Mouse (Mus musculus) myocyte (in vitro differentiated cells): Measurements from ENCODE around the gene Igfbp6. TPM values are rescaled to one million over a fixed set of nuclear protein-coding genes. Genes with fewer than 3 reads are reported as not detected.

ENCODE experiments used
- H3K27me3 ChIP-seq: one replicate; pipeline ENCODE4 v1.6.1; 2011; ENCODE audit not compliant: control insufficient read depth, insufficient read depth, insufficient read length
- H3K36me3 ChIP-seq: one replicate; pipeline ENCODE4 v1.6.1; 2011; ENCODE audit not compliant: control insufficient read depth, insufficient read depth
- H3K4me2 ChIP-seq: one replicate; pipeline ENCODE4 v1.6.1; 2011; ENCODE audit warnings: low read depth, control low read depth
- H3K4me3 ChIP-seq: one replicate; pipeline ENCODE4 v1.5.1; 2011; ENCODE audit warnings: mild to moderate bottlenecking, control low read depth, moderate library complexity
- H3K79me2 ChIP-seq: one replicate; pipeline ENCODE4 v1.6.1; 2011; ENCODE audit not compliant: control insufficient read depth, insufficient read depth
- H3ac ChIP-seq: one replicate; pipeline ENCODE4 v1.6.1; 2011; ENCODE audit not compliant: control insufficient read depth, insufficient read length
- CEBPB ChIP-seq: IDR thresholded peaks from 2 replicates; pipeline ENCODE4 v1.6.1; 2011; ENCODE audit warnings: mild to moderate bottlenecking, moderate library complexity; ENCODE audit not compliant: poor library complexity, insufficient read depth, severe bottlenecking
- E2F4 ChIP-seq: IDR thresholded peaks from one replicate; pipeline ENCODE4 v1.6.1; 2011; ENCODE audit warnings: mild to moderate bottlenecking, control low read depth, moderate library complexity; ENCODE audit not compliant: insufficient read depth
- MAX ChIP-seq: IDR thresholded peaks from one replicate; pipeline ENCODE4 v1.6.1; 2011; ENCODE audit warnings: low read depth, mild to moderate bottlenecking, control low read depth
- MYOD1 ChIP-seq, 3 experiments: IDR thresholded peaks; one replicate each; pipeline ENCODE4 v1.6.1; 2011; ENCODE audit warnings: control low read depth in 2 of 3, low read depth in 2 of 3, mild to moderate bottlenecking in 2 of 3, moderate library complexity in 1 of 3; ENCODE audit not compliant: insufficient read length in 2 of 3, control insufficient read depth in 1 of 3
- MYOG ChIP-seq, 3 experiments: IDR thresholded peaks; one replicate each; pipeline ENCODE4 v1.6.1; 2011; ENCODE audit warnings: control low read depth in 2 of 3, low read depth in 2 of 3, mild to moderate bottlenecking in 2 of 3; ENCODE audit not compliant: insufficient read length in 2 of 3, control insufficient read depth in 1 of 3, insufficient read depth in 1 of 3
- POLR2A ChIP-seq: IDR thresholded peaks from one replicate; pipeline ENCODE4 v1.6.1; 2011; ENCODE audit warnings: low read depth, mild to moderate bottlenecking, control low read depth, moderate library complexity; ENCODE audit not compliant: insufficient read length
- POLR2AphosphoS2 ChIP-seq: IDR thresholded peaks from one replicate; pipeline ENCODE4 v1.6.1; 2011; ENCODE audit warnings: low read depth, control low read depth; ENCODE audit not compliant: insufficient read length
- REST ChIP-seq: IDR thresholded peaks from one replicate; pipeline ENCODE4 v1.6.1; 2011; ENCODE audit warnings: mild to moderate bottlenecking, control low read depth, moderate library complexity; ENCODE audit not compliant: insufficient read depth, insufficient read length
- SRF ChIP-seq: IDR thresholded peaks from one replicate; pipeline ENCODE4 v1.6.1; 2011; ENCODE audit warnings: low read depth; ENCODE audit not compliant: control insufficient read depth, insufficient read length
- TCF12 ChIP-seq: IDR thresholded peaks from one replicate; pipeline ENCODE4 v1.6.1; 2011; ENCODE audit warnings: mild to moderate bottlenecking, control low read depth; ENCODE audit not compliant: poor library complexity, insufficient read depth, severe bottlenecking
- TCF3 ChIP-seq: IDR thresholded peaks from one replicate; pipeline ENCODE4 v1.6.1; 2011; ENCODE audit warnings: low read depth, control low read depth; ENCODE audit not compliant: insufficient read length
- USF1 ChIP-seq: IDR thresholded peaks from one replicate; pipeline ENCODE4 v1.6.1; 2011; ENCODE audit warnings: low read depth, mild to moderate bottlenecking, control low read depth, moderate library complexity
- polyA plus RNA-seq: library from polyadenylated mRNA; unstranded; fragments of >200 nt; fragmentation: generic; extraction: Trizol; gene quantifications from one replicate; pipeline ENCODE4 v1.2.1, GENCODE M21; 2012; ENCODE audit warnings: missing spikeins

The Igfbp6 gene
- polyA plus RNA-seq, 1 experiment, result 182 TPM

- Histone ChIP-seq H3K4me3 (no peak overlapping the region), H3K79me2 (no peaks in the 10 kb centered on the region), H3K36me3 (peaks cover 55% of the 10 kb centered on the region), H3K4me2 (no peak overlapping the region), H3ac (no peak overlapping the region), H3K27me3 (no peaks in the 10 kb centered on the region)
- TF ChIP-seq POLR2A (peak; percentile 61), POLR2AphosphoS2 (peak; percentile 97), TCF12 (no peak), CEBPB (no peak)
Observed at GRCm38 (mm10) chr15:102116753-102117415, 27.3 kb upstream of the Igfbp6 start.

- TF ChIP-seq REST (no peak), POLR2AphosphoS2 (peak; percentile 61), MAX (no peak), CEBPB (no peak), SRF (no peak), TCF12 (no peak), MYOG (IDR thresholded peaks at IDR 0.05; ENCODE audit: control insufficient read depth in 1 of 3, insufficient read depth in 1 of 3, insufficient read length in 2 of 3, low read depth in 2 of 3) (no peak), POLR2A (peak; percentile 11), TCF3 (no peak), MYOD1 (IDR thresholded peaks at IDR 0.05; ENCODE audit: control insufficient read depth in 1 of 3, insufficient read length in 2 of 3, low read depth in 2 of 3) (no peak), E2F4 (no peak), USF1 (no peak)
- peaks cover 46% of the 10 kb centered on the region for H3K36me3 ChIP-seq
Observed at GRCm38 (mm10) chr15:102117461-102118443, 26.4 kb upstream of the Igfbp6 start.

GRCm38 (mm10) chr15:102118591-102118990 is 25.6 kb upstream of the Igfbp6 start:
- Histone ChIP-seq H3K4me2 (no peak overlapping the region), H3K4me3 (no peak overlapping the region), H3ac (no peak overlapping the region), H3K27me3 (no peaks in the 10 kb centered on the region), H3K79me2 (no peaks in the 10 kb centered on the region), H3K36me3 (peaks cover 38% of the 10 kb centered on the region)
- TF ChIP-seq POLR2A, result no peak
- no peak for TF ChIP-seq USF1
- TF ChIP-seq TCF12, result no peak
- no peak for TF ChIP-seq MYOD1 (IDR thresholded peaks at IDR 0.05; ENCODE audit: control insufficient read depth in 1 of 3, insufficient read length in 2 of 3, low read depth in 2 of 3)
- no peak for TF ChIP-seq REST
- peak; percentile 69 for TF ChIP-seq POLR2AphosphoS2
- TF ChIP-seq SRF, result no peak
- TF ChIP-seq TCF3, result no peak
- TF ChIP-seq MAX, result no peak

More at GRCm38 (mm10) chr15:102117461-102118443, 26.4 kb upstream of the Igfbp6 start:
- no peaks in the 10 kb centered on the region for H3K27me3 ChIP-seq
- H3K79me2 ChIP-seq, result no peaks in the 10 kb centered on the region
- no peak overlapping the region for H3K4me2 ChIP-seq
- no peak overlapping the region for H3K4me3 ChIP-seq
- H3ac ChIP-seq, result no peak overlapping the region

- Histone ChIP-seq H3ac (no peak overlapping the region), H3K4me3 (no peak overlapping the region), H3K36me3 (peaks cover 31% of the 10 kb centered on the region), H3K79me2 (no peaks in the 10 kb centered on the region), H3K27me3 (no peaks in the 10 kb centered on the region), H3K4me2 (no peak overlapping the region)
- no peak for TF ChIP-seq E2F4
- TF ChIP-seq USF1, result no peak
- no peak for TF ChIP-seq REST
- TF ChIP-seq MYOG (IDR thresholded peaks at IDR 0.05; ENCODE audit: control insufficient read depth in 1 of 3, insufficient read depth in 1 of 3, insufficient read length in 2 of 3, low read depth in 2 of 3), result no peak
- TF ChIP-seq TCF12, result no peak
- TF ChIP-seq POLR2A, result no peak
- no peak for TF ChIP-seq POLR2AphosphoS2
- TF ChIP-seq TCF3, result no peak
- TF ChIP-seq SRF, result no peak
- no peak for TF ChIP-seq CEBPB
- TF ChIP-seq MYOD1 (IDR thresholded peaks at IDR 0.05; ENCODE audit: control insufficient read depth in 1 of 3, insufficient read length in 2 of 3, low read depth in 2 of 3), result no peak
- no peak for TF ChIP-seq MAX
Observed at GRCm38 (mm10) chr15:102119121-102119830, 24.9 kb upstream of the Igfbp6 start.

GRCm38 (mm10) chr15:102119831-102120170 is 24.4 kb upstream of the Igfbp6 start:
- no peak overlapping the region for H3K4me2 ChIP-seq
- H3K36me3 ChIP-seq, result peaks cover 31% of the 10 kb centered on the region
- H3K4me3 ChIP-seq, result no peak overlapping the region
- no peak for TF ChIP-seq SRF
- TF ChIP-seq REST, result no peak
- no peak for TF ChIP-seq MYOD1 (IDR thresholded peaks at IDR 0.05; ENCODE audit: control insufficient read depth in 1 of 3, insufficient read length in 2 of 3, low read depth in 2 of 3)
- no peak for TF ChIP-seq TCF3
- TF ChIP-seq MYOG (IDR thresholded peaks at IDR 0.05; ENCODE audit: control insufficient read depth in 1 of 3, insufficient read depth in 1 of 3, insufficient read length in 2 of 3, low read depth in 2 of 3), result no peak
- TF ChIP-seq USF1, result no peak
- TF ChIP-seq CEBPB, result no peak
- TF ChIP-seq TCF12, result no peak
- TF ChIP-seq POLR2AphosphoS2, result no peak
- no peak for TF ChIP-seq E2F4
- no peak for TF ChIP-seq POLR2A
- H3K27me3 ChIP-seq, result no peaks in the 10 kb centered on the region
- no peaks in the 10 kb centered on the region for H3K79me2 ChIP-seq
- no peak overlapping the region for H3ac ChIP-seq
